8 mouse cellular contexts compared by ENCODE assay signal in genomic region chr17:26506031-26506641, GRCm38 (mm10). TPM values are rescaled to one million over a fixed set of nuclear protein-coding genes. Genes with fewer than 3 reads are reported as not detected.
DNase-seq lines count a peak whose midpoint lies in the region; ATAC-seq and TF ChIP-seq lines count a peak whose summit lies in the region.

No protein-coding gene starts in this region.

- H3K9ac ChIP-seq in forebrain, embryonic 14.5 days (ENCODE audit: low read length), result peak overlapping the region; percentile 97
- no peak overlapping the region for H3K9ac ChIP-seq in intestine, embryonic 15.5 days
- H3K9ac ChIP-seq in lung, embryonic 14.5 days, result peak overlapping the region; percentile 90; the same call in 1 of the 2 replicates
- H3K9ac ChIP-seq in stomach, embryonic 16.5 days (ENCODE audit: low read length), result peak overlapping the region; percentile 93; the same call in 1 of the 2 replicates

- TF ChIP-seq CTCF in C2C12 (IDR thresholded peaks at IDR 0.05; ENCODE audit: control insufficient read depth, insufficient read depth, insufficient read length), result no peak
- TF ChIP-seq CTCF in lung, embryonic 14.5 days (IDR thresholded peaks at IDR 0.05; ENCODE audit: low read depth), result no peak

- H3K27me3 ChIP-seq in C2C12 (ENCODE audit: control insufficient read depth, insufficient read depth, insufficient read length), result no peaks in the 10 kb centered on the region
- no peaks in the 10 kb centered on the region for H3K27me3 ChIP-seq in forebrain, embryonic 14.5 days (replicated peaks; ENCODE audit: control insufficient read depth, insufficient read depth, low read length)
- no peaks in the 10 kb centered on the region for H3K27me3 ChIP-seq in intestine, embryonic 15.5 days (replicated peaks)
- no peaks in the 10 kb centered on the region for H3K27me3 ChIP-seq in lung, embryonic 14.5 days (ENCODE audit: insufficient read depth, low read length)
- no peaks in the 10 kb centered on the region for H3K27me3 ChIP-seq in stomach, embryonic 16.5 days (ENCODE audit: control insufficient read depth, insufficient read depth, low read length)

- no peak overlapping the region for H3K27ac ChIP-seq in forebrain, embryonic 14.5 days (ENCODE audit: low read depth, low read length)
- H3K27ac ChIP-seq in intestine, embryonic 15.5 days, result no peak overlapping the region
- no peak overlapping the region for H3K27ac ChIP-seq in lung, embryonic 14.5 days (ENCODE audit: low read depth)
- H3K27ac ChIP-seq in stomach, embryonic 16.5 days (ENCODE audit: low read length), result no peak overlapping the region

- H3K4me2 ChIP-seq in forebrain, embryonic 14.5 days (ENCODE audit: low read length), result peak overlapping the region; percentile 94
- peak overlapping the region; percentile 93 for H3K4me2 ChIP-seq in intestine, embryonic 15.5 days (replicated peaks)
- H3K4me2 ChIP-seq in lung, embryonic 14.5 days, result peak overlapping the region; percentile 88
- peak overlapping the region; percentile 96 for H3K4me2 ChIP-seq in stomach, embryonic 16.5 days (ENCODE audit: low read depth, low read length)

- peak; percentile 43 for DNase-seq in R1 (ENCODE audit: low read depth, low spot score)
- no peak for DNase-seq in forebrain, embryonic 14.5 days (ENCODE audit: low spot score)
- DNase-seq in lung, embryonic 14.5 days, result no peak
- DNase-seq in spleen, adult 18-20 months, result no peak
- DNase-seq in natural killer cell, adult 2 months (ENCODE audit: low spot score in 2 of 2), result no peak

- H3K79me3 ChIP-seq in C2C12 (ENCODE audit: low read depth), result peaks cover 13% of the 10 kb centered on the region

- H3K4me3 ChIP-seq in C2C12 (ENCODE audit: insufficient read depth, poor library complexity, severe bottlenecking), result peak overlapping the region; percentile 67
- peak overlapping the region; percentile 82 for H3K4me3 ChIP-seq in forebrain, embryonic 14.5 days (ENCODE audit: low read depth, low read length)
- peak overlapping the region; percentile 67 for H3K4me3 ChIP-seq in intestine, embryonic 15.5 days (replicated peaks)
- peak overlapping the region; percentile 78 for H3K4me3 ChIP-seq in lung, embryonic 14.5 days (ENCODE audit: low read depth, low read length)
- peak overlapping the region; percentile 78 for H3K4me3 ChIP-seq in stomach, embryonic 16.5 days (replicated peaks; ENCODE audit: low read length)

- H3K36me3 ChIP-seq in C2C12 (ENCODE audit: control insufficient read depth, insufficient read depth), result peaks cover 24% of the 10 kb centered on the region
- H3K36me3 ChIP-seq in forebrain, embryonic 14.5 days (ENCODE audit: control insufficient read depth, insufficient read depth, low read length), result peaks cover 17% of the 10 kb centered on the region; the same call in 1 of the 2 replicates
- H3K36me3 ChIP-seq in intestine, embryonic 15.5 days, result no peaks in the 10 kb centered on the region
- peaks cover 21% of the 10 kb centered on the region for H3K36me3 ChIP-seq in lung, embryonic 14.5 days (ENCODE audit: insufficient read depth)
- H3K36me3 ChIP-seq in stomach, embryonic 16.5 days (ENCODE audit: control insufficient read depth, insufficient read depth, low read length), result no peaks in the 10 kb centered on the region

- no peak for ATAC-seq in forebrain, embryonic 14.5 days
- ATAC-seq in intestine, embryonic 15.5 days, result no peak
- ATAC-seq in lung, embryonic 14.5 days (ENCODE audit: insufficient read depth), result no peak
- ATAC-seq in stomach, embryonic 16.5 days (ENCODE audit: insufficient read depth, low FRiP score), result no peak

- peaks cover 45% of the 10 kb centered on the region for H3K4me1 ChIP-seq in forebrain, embryonic 14.5 days (ENCODE audit: control insufficient read depth, insufficient read depth, low read length)
- H3K4me1 ChIP-seq in intestine, embryonic 15.5 days (replicated peaks), result peaks cover 31% of the 10 kb centered on the region
- H3K4me1 ChIP-seq in lung, embryonic 14.5 days (ENCODE audit: insufficient read depth), result peaks cover 47% of the 10 kb centered on the region
- peaks cover 68% of the 10 kb centered on the region for H3K4me1 ChIP-seq in stomach, embryonic 16.5 days (ENCODE audit: control insufficient read depth, insufficient read depth, low read length)

- peaks cover 25% of the 10 kb centered on the region for H3K79me2 ChIP-seq in C2C12 (ENCODE audit: control insufficient read depth, insufficient read depth)

- 74% methylated on average over 14 of the region's 14 CpGs for WGBS in forebrain, embryonic 14.5 days
- 83% methylated on average over 14 of the region's 14 CpGs for WGBS in intestine, embryonic 15.5 days
- 60% methylated on average over 14 of the region's 14 CpGs for WGBS in lung, embryonic 14.5 days
- WGBS in stomach, embryonic 16.5 days, result 70% methylated on average over 14 of the region's 14 CpGs

- no peaks in the 10 kb centered on the region for H3K9me3 ChIP-seq in forebrain, embryonic 14.5 days (replicated peaks; ENCODE audit: control insufficient read depth, low read length)
- H3K9me3 ChIP-seq in intestine, embryonic 15.5 days, result no peaks in the 10 kb centered on the region
- H3K9me3 ChIP-seq in lung, embryonic 14.5 days (ENCODE audit: low read depth, low read length), result no peaks in the 10 kb centered on the region
- no peaks in the 10 kb centered on the region for H3K9me3 ChIP-seq in stomach, embryonic 16.5 days (replicated peaks; ENCODE audit: control insufficient read depth, low read length)

- peak overlapping the region; percentile 16 for H3ac ChIP-seq in C2C12 (ENCODE audit: control insufficient read depth, insufficient read length, low read depth)

TF ChIP-seq in C2C12, 6 proteins besides CTCF, POLR2A, EP300 and RAD21:
- TF ChIP-seq USF1 (IDR thresholded peaks at IDR 0.05; ENCODE audit: low read depth) (no peak), MAX (IDR thresholded peaks at IDR 0.05) (no peak), MYOG (IDR thresholded peaks at IDR 0.05; ENCODE audit: control insufficient read depth, extremely low read depth, insufficient read length) (no peak), FOSL1 (IDR thresholded peaks at IDR 0.05; ENCODE audit: insufficient read depth, low read length, poor library complexity, severe bottlenecking) (no peak), CEBPB (IDR thresholded peaks at IDR 0.05; ENCODE audit: low read depth) (no peak), MYOD1 (IDR thresholded peaks at IDR 0.05; ENCODE audit: control insufficient read depth, insufficient read length, low read depth) (no peak)

RNA-seq across cellular contexts. Expression of gene Ergic1, which starts 55.2 kb away (rescaled TPM):
- polyA plus RNA-seq in C2C12 (2012; fragmentation: generic; extraction: Trizol), result 114 TPM
- 126 and 134 TPM in 2 replicates for polyA plus RNA-seq in forebrain, embryonic 14.5 days (2014; fragmentation: Nextera tagmentation; extraction: Ambion mirVana)
- polyA plus RNA-seq in intestine, embryonic 15.5 days (2015; fragmentation: Nextera tagmentation; extraction: Ambion mirVana), result 97.0 and 100 TPM in 2 replicates
- 125 and 127 TPM in 2 replicates for polyA plus RNA-seq in lung, embryonic 14.5 days (2014; fragmentation: Nextera tagmentation; extraction: Ambion mirVana)
- 111 and 116 TPM in 2 replicates for polyA plus RNA-seq in stomach, embryonic 16.5 days (2015; fragmentation: Nextera tagmentation; extraction: Ambion mirVana)

RNA-seq across cellular contexts. Expression of gene Dusp1, which starts 55.8 kb away (rescaled TPM):
- 16.4 TPM for polyA plus RNA-seq in C2C12 (2012; fragmentation: generic; extraction: Trizol)
- 58.4 and 66.0 TPM in 2 replicates for polyA plus RNA-seq in forebrain, embryonic 14.5 days (2014; fragmentation: Nextera tagmentation; extraction: Ambion mirVana)
- 14.3 and 15.1 TPM in 2 replicates for polyA plus RNA-seq in intestine, embryonic 15.5 days (2015; fragmentation: Nextera tagmentation; extraction: Ambion mirVana)
- polyA plus RNA-seq in lung, embryonic 14.5 days (2014; fragmentation: Nextera tagmentation; extraction: Ambion mirVana), result 19.7 and 24.5 TPM in 2 replicates
- 18.3 and 20.4 TPM in 2 replicates for polyA plus RNA-seq in stomach, embryonic 16.5 days (2015; fragmentation: Nextera tagmentation; extraction: Ambion mirVana)
